Mouse (Mus musculus) kidney, adult 2 months (tissue): ENCODE results near the gene Asap3.

Experiments used
- CTCF ChIP-seq: fragments of 200-500 bp; conservative IDR thresholded peaks from 2 replicates; pipeline ENCODE4 v1.5.1; 2011; ENCODE audit warnings: low read depth, mild to moderate bottlenecking, control low read depth, low read length, moderate library complexity, mixed read lengths; ENCODE audit not compliant: insufficient read depth, insufficient read length
- POLR2A ChIP-seq: fragments of 200-500 bp; IDR thresholded peaks from one replicate; pipeline ENCODE4 v1.6.1; 2011; ENCODE audit warnings: low read depth, low read length, control low read depth

DNA sequence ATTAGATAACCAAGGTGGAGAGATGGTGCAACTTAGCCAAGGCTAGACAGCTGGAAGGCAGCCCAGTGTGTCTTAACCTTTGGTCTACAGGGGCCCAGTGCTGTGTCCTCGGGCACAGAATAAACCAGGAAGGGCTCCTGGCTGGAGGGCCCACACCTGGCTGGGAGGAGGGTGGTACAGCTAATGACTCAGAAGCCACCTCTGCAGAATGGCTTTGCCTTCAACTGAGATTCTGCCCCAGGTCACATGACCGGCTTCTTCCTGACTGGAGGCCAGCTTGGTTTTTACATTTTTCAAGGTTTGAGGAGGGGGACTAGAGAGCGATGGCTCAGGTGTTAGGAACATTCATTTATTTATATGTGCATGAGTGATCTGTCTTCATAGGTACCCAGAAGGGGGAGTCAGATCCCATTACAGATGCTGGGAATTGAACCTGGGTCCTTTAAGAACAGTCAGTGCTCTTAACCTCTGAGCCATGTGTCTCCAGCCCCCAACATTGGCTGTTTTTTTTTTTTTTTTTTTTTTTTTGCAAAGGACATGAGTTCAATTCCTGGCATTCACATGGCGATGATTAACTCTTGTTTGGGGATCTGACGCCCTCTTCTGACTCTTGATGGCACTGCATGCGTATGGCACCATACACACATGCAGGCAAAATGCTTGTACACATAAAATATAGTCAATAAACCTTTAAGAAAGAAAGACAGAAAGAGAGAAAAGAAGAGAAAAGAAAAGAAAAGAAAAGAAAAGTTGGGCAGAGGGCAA, 17.0 kb upstream of the Asap3 start:
- TF ChIP-seq POLR2A, result no peak
- peak; percentile 56 for TF ChIP-seq CTCF
